Mouse (Mus musculus): ENCODE measurements at regions not wholly inside any gene's neighbourhood (a gene's known extent, or its start where the extent isn't known, plus 50 kb on each side); places are given as distances from the start of the nearest gene placed in this dataset.

GRCm38 (mm10) chr13:100971080-100972017, 138.1 kb upstream of the Slc30a5 start:
- H3K4me3 ChIP-seq (ENCODE audit: low read depth, low read length): no peak overlapping the region
- H3K4me1 ChIP-seq (ENCODE audit: insufficient read depth, low read length): no peaks in the 10 kb centered on the region
- no peaks in the 10 kb centered on the region for H3K36me3 ChIP-seq (ENCODE audit: insufficient read depth, low read length)
- WGBS: 84% methylated on average over 2 of the region's 2 CpGs
- TF ChIP-seq CTCF (IDR thresholded peaks at IDR 0.05): no peak
- ATAC-seq (ENCODE audit: low FRiP score) (no peak), DNase-seq (ENCODE audit: low spot score) (no peak)
- no peaks in the 10 kb centered on the region for H3K27me3 ChIP-seq (ENCODE audit: insufficient read depth, low read length)
- no peaks in the 10 kb centered on the region for H3K9me3 ChIP-seq (ENCODE audit: low read length)
- H3K9ac ChIP-seq (replicated peaks; ENCODE audit: low read length, poor library complexity, severe bottlenecking): no peak overlapping the region
- H3K27ac ChIP-seq (ENCODE audit: low read depth, low read length): no peak overlapping the region
- H3K4me2 ChIP-seq (ENCODE audit: low read depth, low read length, poor library complexity, severe bottlenecking): no peak overlapping the region

- Histone ChIP-seq H3K27ac (ENCODE audit: low read depth, low read length) (no peak overlapping the region), H3K4me2 (ENCODE audit: low read depth, low read length, poor library complexity, severe bottlenecking) (no peak overlapping the region), H3K4me1 (ENCODE audit: insufficient read depth, low read length) (no peaks in the 10 kb centered on the region), H3K9ac (replicated peaks; ENCODE audit: low read length, poor library complexity, severe bottlenecking) (no peak overlapping the region), H3K9me3 (ENCODE audit: low read length) (no peaks in the 10 kb centered on the region), H3K36me3 (ENCODE audit: insufficient read depth, low read length) (no peaks in the 10 kb centered on the region), H3K27me3 (ENCODE audit: insufficient read depth, low read length) (no peaks in the 10 kb centered on the region), H3K4me3 (ENCODE audit: low read depth, low read length) (no peak overlapping the region)
- ATAC-seq (ENCODE audit: low FRiP score): no peak
- 80% methylated on average over 4 of the region's 4 CpGs for WGBS
- DNase-seq (ENCODE audit: low spot score): peak; percentile 40
- TF ChIP-seq CTCF (IDR thresholded peaks at IDR 0.05): no peak
Observed at GRCm38 (mm10) chr13:100962811-100963540, 129.7 kb upstream of the Slc30a5 start.

GRCm38 (mm10) chr13:100954598-100955251, 121.5 kb upstream of the Slc30a5 start:
- H3K9ac ChIP-seq (replicated peaks; ENCODE audit: low read length, poor library complexity, severe bottlenecking): no peak overlapping the region
- H3K27me3 ChIP-seq (ENCODE audit: insufficient read depth, low read length): no peaks in the 10 kb centered on the region
- no peaks in the 10 kb centered on the region for H3K4me1 ChIP-seq (ENCODE audit: insufficient read depth, low read length)
- H3K4me2 ChIP-seq (ENCODE audit: low read depth, low read length, poor library complexity, severe bottlenecking): no peak overlapping the region
- H3K9me3 ChIP-seq (ENCODE audit: low read length): no peaks in the 10 kb centered on the region
- H3K27ac ChIP-seq (ENCODE audit: low read depth, low read length): no peak overlapping the region; the same call in 1 of the 2 replicates
- TF ChIP-seq CTCF (IDR thresholded peaks at IDR 0.05): no peak
- no peak overlapping the region for H3K4me3 ChIP-seq (ENCODE audit: low read depth, low read length)
- ATAC-seq (ENCODE audit: low FRiP score) (no peak), DNase-seq (ENCODE audit: low spot score) (no peak)
- WGBS: 80% methylated on average over 8 of the region's 8 CpGs
- H3K36me3 ChIP-seq (ENCODE audit: insufficient read depth, low read length): no peaks in the 10 kb centered on the region

GRCm38 (mm10) chr13:100954106-100954505, 120.9 kb upstream of the Slc30a5 start:
- no peaks in the 10 kb centered on the region for H3K27me3 ChIP-seq (ENCODE audit: insufficient read depth, low read length)
- no peak overlapping the region for H3K4me3 ChIP-seq (ENCODE audit: low read depth, low read length)
- 23% methylated on average over 1 of the region's 1 CpGs for WGBS
- no peak overlapping the region for H3K4me2 ChIP-seq (ENCODE audit: low read depth, low read length, poor library complexity, severe bottlenecking)
- ATAC-seq (ENCODE audit: low FRiP score): no peak
- H3K9ac ChIP-seq (replicated peaks; ENCODE audit: low read length, poor library complexity, severe bottlenecking): no peak overlapping the region
- DNase-seq (ENCODE audit: low spot score): no peak
- no peaks in the 10 kb centered on the region for H3K9me3 ChIP-seq (ENCODE audit: low read length)
- no peak overlapping the region for H3K27ac ChIP-seq (ENCODE audit: low read depth, low read length)
- H3K4me1 ChIP-seq (ENCODE audit: insufficient read depth, low read length): no peaks in the 10 kb centered on the region
- no peaks in the 10 kb centered on the region for H3K36me3 ChIP-seq (ENCODE audit: insufficient read depth, low read length)
- TF ChIP-seq CTCF (IDR thresholded peaks at IDR 0.05): no peak

GRCm38 (mm10) chr13:100951185-100951508, 117.9 kb upstream of the Slc30a5 start:
- no peaks in the 10 kb centered on the region for H3K36me3 ChIP-seq (ENCODE audit: insufficient read depth, low read length)
- DNase-seq (ENCODE audit: low spot score) (no peak), ATAC-seq (ENCODE audit: low FRiP score) (no peak)
- no peak overlapping the region for H3K27ac ChIP-seq (ENCODE audit: low read depth, low read length)
- H3K27me3 ChIP-seq (ENCODE audit: insufficient read depth, low read length): no peaks in the 10 kb centered on the region
- H3K4me1 ChIP-seq (ENCODE audit: insufficient read depth, low read length): no peaks in the 10 kb centered on the region
- no peak overlapping the region for H3K4me3 ChIP-seq (ENCODE audit: low read depth, low read length)
- 100% methylated on average over 1 of the region's 1 CpGs for WGBS
- no peak for TF ChIP-seq CTCF (IDR thresholded peaks at IDR 0.05)
- H3K9ac ChIP-seq (replicated peaks; ENCODE audit: low read length, poor library complexity, severe bottlenecking): no peak overlapping the region
- H3K9me3 ChIP-seq (ENCODE audit: low read length): no peaks in the 10 kb centered on the region
- H3K4me2 ChIP-seq (ENCODE audit: low read depth, low read length, poor library complexity, severe bottlenecking): no peak overlapping the region

Data from midbrain, postnatal 0 days (tissue).